Mouse (Mus musculus): ENCODE measurements around the gene Bola1.

DNA sequence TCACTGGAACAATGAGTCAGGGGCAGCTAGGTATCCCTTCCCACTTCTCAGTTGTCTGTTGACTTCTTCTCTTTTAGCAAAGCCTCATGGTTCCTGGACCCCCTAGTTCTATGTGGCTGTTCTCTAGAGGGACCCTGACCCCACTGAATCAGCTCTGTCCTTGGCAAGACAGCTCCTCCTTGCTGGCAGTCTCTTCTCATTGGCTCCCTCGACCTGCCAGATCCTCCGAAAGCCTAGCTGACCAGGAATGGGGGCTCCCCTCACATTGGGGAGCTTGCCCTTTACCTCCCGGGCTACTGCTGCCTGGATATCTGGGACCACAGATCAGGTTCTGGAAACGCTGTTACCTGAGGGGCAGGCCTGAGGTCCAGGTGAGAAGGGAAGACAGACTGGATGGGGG lies 49.2 kb downstream of the Bola1 start:
- TF ChIP-seq CTCF (IDR thresholded peaks at IDR 0.05; ENCODE audit: control insufficient read depth, insufficient read depth, low read length) (no peak), POLR2A (IDR thresholded peaks at IDR 0.05; ENCODE audit: borderline replicate concordance, control insufficient read depth, low read depth, low read length) (no peak)

All from bone marrow, adult 2 months (tissue).